Mouse (Mus musculus): ENCODE data around the gene Abcc4. TPM values are rescaled to one million over a fixed set of nuclear protein-coding genes. Genes with fewer than 3 reads are reported as not detected.

Abcc4 gene
- total and polyA plus RNA-seq, 3 experiments, result 10.4 to 28.7 (median 26.5) TPM

DNA sequence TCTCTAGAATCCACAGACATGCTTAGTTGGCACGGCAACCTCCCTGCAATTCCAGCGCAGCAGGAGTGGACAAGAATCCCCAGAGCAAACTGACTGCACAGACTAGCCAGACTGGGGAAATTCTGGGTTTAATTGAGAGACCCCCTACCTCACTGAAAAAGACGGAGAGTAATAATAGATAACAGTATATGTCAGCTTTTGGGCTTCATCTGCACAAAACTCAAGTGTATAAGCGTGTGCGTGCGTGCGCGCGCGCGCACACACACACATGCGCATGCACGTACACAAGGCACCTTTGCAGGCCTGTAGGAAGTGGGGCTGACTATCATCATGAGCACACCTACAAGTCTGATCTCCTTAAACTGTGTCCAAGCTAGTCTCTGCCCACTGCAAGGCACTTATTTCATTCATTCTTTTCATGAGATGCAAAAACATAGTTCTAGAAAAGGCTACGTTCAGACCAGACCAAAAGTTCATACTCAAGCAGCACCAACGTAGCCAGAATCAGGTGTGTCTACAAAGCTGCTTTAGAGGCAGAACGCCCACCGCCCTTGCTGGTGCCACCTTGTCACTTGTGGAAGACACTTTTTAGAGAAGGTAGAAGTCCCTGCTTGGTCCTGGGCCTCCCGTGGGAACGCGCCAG, 232.7 kb downstream of the Abcc4 start:
- DNase-seq (ENCODE audit: extremely low read depth), result no peak
- Histone ChIP-seq H3K27me3 (replicated peaks) (peaks cover 1% of the 10 kb centered on the region), H3K27ac (ENCODE audit: insufficient read depth, low read depth) (no peak overlapping the region), H3K9ac (ENCODE audit: insufficient read depth, low read depth) (no peak overlapping the region), H3K4me2 (ENCODE audit: insufficient read depth, low read depth, poor library complexity, severe bottlenecking) (no peak overlapping the region), H3K79me2 (replicated peaks; ENCODE audit: control insufficient read depth, extremely low read depth, insufficient read depth, poor library complexity, severe bottlenecking) (no peaks in the 10 kb centered on the region), H3K4me1 (ENCODE audit: control insufficient read depth in 1 of 2, insufficient read depth in 2 of 2) (peaks cover 2 to 10% of the 10 kb centered on the region in 2 experiments), H3K9me3 (replicated peaks; ENCODE audit: low read length) (peaks cover 4% of the 10 kb centered on the region), H3K4me3 (replicated peaks in 1 of 3; ENCODE audit: low read depth in 2 of 3, low read length in 2 of 3, poor library complexity in 1 of 3) (no peak overlapping the region), H3K36me3 (replicated peaks in 1 of 2; ENCODE audit: control insufficient read depth in 1 of 2, insufficient read depth in 1 of 2, low read length in 1 of 2) (no peaks in the 10 kb centered on the region)
- TF ChIP-seq USF1 (IDR thresholded peaks at IDR 0.05; ENCODE audit: low read depth, low read length) (no peak), ZKSCAN1 (IDR thresholded peaks at IDR 0.05; ENCODE audit: borderline replicate concordance, low read depth, low read length) (no peak), ETS1 (conservative IDR thresholded peaks at IDR 0.05; ENCODE audit: low read depth, low read length) (no peak), NRF1 (IDR thresholded peaks at IDR 0.05; ENCODE audit: low read depth, low read length) (no peak), MYC (IDR thresholded peaks at IDR 0.05; ENCODE audit: low read depth, low read length) (no peak), EP300 (IDR thresholded peaks at IDR 0.05; ENCODE audit: low read length) (no peak), USF2 (conservative IDR thresholded peaks at IDR 0.05; ENCODE audit: low read depth, low read length) (no peak)
- in situ Hi-C loops (cut with MboI; ENCODE audit: low pct_ligation_motif_present, low pct_unique_long_range_greater_than_20kb, low sequenced_read_pairs) (loop anchor here (25.0 kb wide), 1 partner anchor 261 kb away; no protein-coding TSS in a partner anchor), dilution Hi-C loops (cut with MboI; ENCODE audit: extremely low pct_ligation_motif_present, extremely low pct_unique_long_range_greater_than_20kb, low sequenced_read_pairs) (no loop called here)

GRCm38 (mm10) chr14:118465331-118465730, 240.7 kb downstream of the Abcc4 start:
- DNase-seq (ENCODE audit: extremely low read depth), result no peak
- Histone ChIP-seq H3K4me3 (replicated peaks in 1 of 3; ENCODE audit: low read depth in 2 of 3, low read length in 2 of 3, poor library complexity in 1 of 3) (no peak overlapping the region), H3K9me3 (replicated peaks; ENCODE audit: low read length) (no peaks in the 10 kb centered on the region), H3K79me2 (replicated peaks; ENCODE audit: control insufficient read depth, extremely low read depth, insufficient read depth, poor library complexity, severe bottlenecking) (no peaks in the 10 kb centered on the region), H3K36me3 (replicated peaks in 1 of 2; ENCODE audit: control insufficient read depth in 1 of 2, insufficient read depth in 1 of 2, low read length in 1 of 2) (no peaks in the 10 kb centered on the region), H3K9ac (ENCODE audit: insufficient read depth, low read depth) (no peak overlapping the region), H3K4me1 (ENCODE audit: control insufficient read depth in 1 of 2, insufficient read depth in 2 of 2) (peaks cover 2 to 21% of the 10 kb centered on the region in 2 experiments; a peak in 3 of 4 replicates), H3K4me2 (ENCODE audit: insufficient read depth, low read depth, poor library complexity, severe bottlenecking) (no peak overlapping the region), H3K27me3 (replicated peaks) (no peaks in the 10 kb centered on the region), H3K27ac (ENCODE audit: insufficient read depth, low read depth) (no peak overlapping the region)
- in situ Hi-C loops (cut with MboI; ENCODE audit: low pct_ligation_motif_present, low pct_unique_long_range_greater_than_20kb, low sequenced_read_pairs) (loop anchor here (25.0 kb wide), 1 partner anchor 253 kb away; no protein-coding TSS in a partner anchor), dilution Hi-C loops (cut with MboI; ENCODE audit: extremely low pct_ligation_motif_present, extremely low pct_unique_long_range_greater_than_20kb, low sequenced_read_pairs) (no loop called here)
- TF ChIP-seq ETS1 (conservative IDR thresholded peaks at IDR 0.05; ENCODE audit: low read depth, low read length), result no peak
- TF ChIP-seq SIN3A (IDR thresholded peaks at IDR 0.05; ENCODE audit: low read length), result no peak
- no peak for TF ChIP-seq ZC3H11A (IDR thresholded peaks at IDR 0.05; ENCODE audit: low read depth, low read length)

- dilution Hi-C loops (cut with MboI; ENCODE audit: extremely low pct_ligation_motif_present, extremely low pct_unique_long_range_greater_than_20kb, low sequenced_read_pairs) (no loop called here), in situ Hi-C loops (cut with MboI; ENCODE audit: low pct_ligation_motif_present, low pct_unique_long_range_greater_than_20kb, low sequenced_read_pairs) (loop anchor here (25.0 kb wide), 1 partner anchor 252 kb away; no protein-coding TSS in a partner anchor)
- no peak for DNase-seq (ENCODE audit: extremely low read depth)
- Histone ChIP-seq H3K9ac (ENCODE audit: insufficient read depth, low read depth) (no peak overlapping the region), H3K79me2 (replicated peaks; ENCODE audit: control insufficient read depth, extremely low read depth, insufficient read depth, poor library complexity, severe bottlenecking) (no peaks in the 10 kb centered on the region), H3K27me3 (replicated peaks) (no peaks in the 10 kb centered on the region), H3K4me3 (replicated peaks in 1 of 3; ENCODE audit: low read depth in 2 of 3, low read length in 2 of 3, poor library complexity in 1 of 3) (no peak overlapping the region), H3K4me1 (ENCODE audit: control insufficient read depth in 1 of 2, insufficient read depth in 2 of 2) (peaks cover 2 to 21% of the 10 kb centered on the region in 2 experiments; a peak in 3 of 4 replicates), H3K36me3 (replicated peaks in 1 of 2; ENCODE audit: control insufficient read depth in 1 of 2, insufficient read depth in 1 of 2, low read length in 1 of 2) (no peaks in the 10 kb centered on the region), H3K4me2 (ENCODE audit: insufficient read depth, low read depth, poor library complexity, severe bottlenecking) (no peak overlapping the region), H3K9me3 (replicated peaks; ENCODE audit: low read length) (no peaks in the 10 kb centered on the region), H3K27ac (ENCODE audit: insufficient read depth, low read depth) (no peak overlapping the region)
- no peak for TF ChIP-seq BHLHE40 (IDR thresholded peaks at IDR 0.05; ENCODE audit: low read depth, low read length)
Measured at GRCm38 (mm10) chr14:118464401-118464800, 241.6 kb downstream of the Abcc4 start.
